Mouse (Mus musculus) retina, postnatal 7 days (tissue): Measurements from ENCODE around the gene Ralb.

Experiments used
- DNase-seq: peaks from one replicate; pipeline ENCODE4 v3.0.0-alpha.2; 2012; ENCODE audit warnings: low read depth, low spot score

Ralb gene

DNA sequence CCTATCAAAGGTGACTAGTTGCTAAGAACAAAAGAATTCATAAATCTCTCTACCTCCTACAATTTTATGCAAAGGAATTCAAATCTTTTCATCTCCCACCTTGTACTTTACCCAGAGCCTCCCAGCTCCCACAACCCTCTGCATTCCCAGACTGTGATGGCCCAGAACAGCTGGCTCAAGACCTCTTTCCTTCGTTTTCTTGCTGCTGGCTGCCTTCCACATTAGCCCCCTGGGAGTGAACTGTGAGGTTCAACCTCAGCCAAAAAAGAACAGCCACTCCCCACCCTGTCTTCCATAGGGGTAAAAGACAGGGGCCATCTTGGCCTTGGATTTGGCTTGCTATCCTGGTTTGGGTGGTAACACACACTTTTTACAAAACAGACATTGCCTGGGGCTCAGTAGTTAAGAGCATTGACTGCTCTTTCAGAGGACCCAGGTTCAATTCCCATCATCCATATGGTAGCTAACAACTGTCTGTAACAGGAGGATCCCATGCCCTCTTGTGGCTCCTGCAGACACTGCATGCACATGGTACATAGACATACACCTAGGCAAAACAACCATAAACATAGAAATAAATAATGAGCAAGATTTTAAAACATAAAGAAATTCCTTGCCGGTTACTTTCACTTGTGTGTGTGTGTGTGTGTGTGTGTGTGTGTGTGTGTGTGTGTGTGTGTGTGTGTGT lies 10.4 kb downstream of the Ralb start:
- DNase-seq = no peak

DNA sequence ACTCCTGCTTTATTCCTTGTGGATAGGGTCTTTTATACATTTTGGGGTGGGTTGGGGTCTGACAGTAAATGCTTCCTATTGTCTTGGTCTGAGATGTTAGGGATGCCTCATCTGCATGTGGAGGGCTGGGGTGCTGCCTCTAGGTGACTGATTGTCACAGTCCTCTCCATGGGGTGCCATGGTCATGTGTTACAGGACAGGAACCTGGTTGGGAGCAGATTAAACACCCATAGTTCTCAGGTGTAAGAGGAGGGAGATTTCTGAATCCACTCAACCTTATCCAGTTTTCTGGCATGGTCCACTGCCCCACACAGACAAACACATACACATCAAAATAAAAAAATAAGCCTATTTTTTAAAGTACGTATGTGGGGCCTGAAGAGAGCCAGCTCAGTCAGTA lies 12.1 kb downstream of the Ralb start:
- DNase-seq = no peak

DNA sequence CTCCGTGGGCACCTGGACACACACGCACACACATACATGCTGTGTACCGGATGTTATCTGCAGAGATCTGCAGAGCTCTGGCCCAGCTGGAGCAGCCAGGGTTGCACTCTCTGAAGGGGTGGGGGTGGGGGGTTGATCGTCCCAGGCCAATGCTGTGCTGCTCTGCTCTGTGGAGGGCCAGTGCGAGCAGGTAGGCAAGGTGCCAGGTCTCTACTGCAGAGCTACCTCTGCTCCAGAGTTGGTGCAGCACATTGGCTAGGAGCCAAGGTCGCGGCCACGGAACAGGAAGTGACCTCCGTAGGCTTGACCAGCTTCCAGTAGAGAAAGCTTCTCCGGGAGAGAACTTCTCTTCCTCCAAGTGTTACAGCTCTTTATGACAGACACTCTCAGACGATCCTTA lies 12.5 kb downstream of the Ralb start:
- DNase-seq = no peak

DNA sequence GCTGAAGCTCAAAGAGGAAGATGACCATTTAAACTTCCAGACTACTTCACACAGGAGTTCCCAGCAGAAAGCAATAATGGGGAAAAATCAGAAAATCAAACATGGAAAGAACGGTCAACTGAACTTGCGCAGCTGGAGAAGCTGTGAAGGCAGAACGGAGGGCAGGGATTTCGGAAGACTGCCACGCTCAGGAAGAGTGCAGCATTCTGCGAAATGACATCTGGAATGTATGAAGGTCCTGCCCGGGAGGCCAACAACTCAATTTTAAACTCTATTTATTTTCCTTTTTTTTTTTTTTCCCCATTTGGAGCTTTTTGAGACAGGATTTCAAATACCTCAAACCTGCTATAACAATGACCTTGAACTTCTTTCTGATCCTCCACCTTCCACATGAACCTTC lies 13.8 kb downstream of the Ralb start:
- no peak for DNase-seq

- DNase-seq = no peak
These were observed 16.5 kb downstream of the Ralb start for GRCm38 (mm10) chr1:119487917-119488590.

- no peak for DNase-seq
These were observed 18.8 kb downstream of the Ralb start for GRCm38 (mm10) chr1:119485825-119486224.

DNA sequence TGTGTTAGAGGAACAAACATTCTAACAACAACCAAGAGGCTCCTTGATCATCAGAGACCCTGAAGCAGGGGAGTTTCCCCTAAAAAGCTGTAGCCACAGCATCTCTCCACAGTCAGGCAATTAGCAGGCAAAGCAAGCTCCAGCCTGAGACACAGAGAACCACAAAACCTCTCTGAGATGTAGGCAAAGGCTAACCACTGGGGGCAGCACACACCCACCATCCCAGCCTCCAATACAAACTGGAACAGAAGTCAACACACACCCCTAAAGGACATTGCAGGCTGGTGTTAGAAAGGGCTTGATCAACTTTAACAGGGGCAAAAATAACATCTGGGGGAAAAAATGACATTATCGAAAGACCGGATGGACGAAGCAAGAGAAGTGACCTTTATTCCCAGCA lies 20.1 kb downstream of the Ralb start:
- DNase-seq = peak; percentile 20

- DNase-seq = no peak
These were observed 21.7 kb downstream of the Ralb start for GRCm38 (mm10) chr1:119482891-119483290.

DNA sequence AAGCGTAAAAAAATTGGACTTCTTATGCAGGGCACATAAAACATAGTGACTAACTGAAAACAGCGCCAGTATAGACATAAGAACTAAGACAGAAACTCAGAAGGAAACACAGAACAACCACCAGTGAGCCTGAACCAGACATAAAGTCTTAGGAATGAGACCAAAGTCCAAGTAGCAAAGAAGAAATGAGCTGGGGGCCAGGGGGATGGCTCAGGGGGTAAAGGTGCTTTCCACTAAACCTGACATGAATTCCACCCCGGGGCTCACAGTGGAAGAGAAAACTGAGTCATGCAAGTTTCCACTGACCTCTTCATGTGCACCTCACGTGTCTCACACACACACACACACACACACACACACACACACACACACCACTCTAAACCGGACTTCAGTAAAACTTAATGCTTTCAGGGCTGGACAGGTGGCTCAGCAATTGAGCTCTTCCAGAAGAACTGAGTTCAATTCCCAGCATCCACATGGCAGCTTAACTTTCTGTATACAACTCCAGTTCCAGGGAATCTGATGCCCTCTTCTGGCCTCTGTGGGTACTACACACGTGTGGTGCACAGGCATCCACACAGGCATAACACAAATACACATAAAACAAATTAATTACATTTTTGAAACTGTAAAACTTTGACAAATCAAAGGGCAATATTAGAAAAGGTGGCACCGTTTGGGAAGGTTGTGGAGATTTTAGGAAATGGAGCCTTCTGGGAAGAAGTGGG lies 23.2 kb downstream of the Ralb start:
- DNase-seq = no peak

DNA sequence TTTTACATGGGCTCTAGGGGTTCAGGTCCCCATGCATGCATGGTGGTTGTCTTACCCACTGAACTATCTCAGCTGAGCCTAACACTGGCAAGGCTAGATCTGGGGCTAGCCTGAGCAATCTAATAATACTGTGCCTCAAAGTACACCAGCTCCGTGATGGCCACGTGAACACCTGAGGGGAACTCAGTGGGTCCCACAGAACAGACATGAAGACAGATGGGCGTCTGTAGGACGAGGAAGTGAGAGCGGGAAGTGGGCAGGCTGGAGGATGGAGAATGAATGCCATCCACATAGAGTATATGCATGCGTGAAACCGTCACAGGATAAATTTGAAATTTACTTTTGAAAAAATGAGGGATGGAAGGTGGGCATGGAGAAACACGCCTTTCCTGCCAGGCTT lies 23.9 kb downstream of the Ralb start:
- DNase-seq = no peak

- no peak for DNase-seq
These were observed 25.0 kb downstream of the Ralb start for GRCm38 (mm10) chr1:119479641-119480040.

- DNase-seq = no peak
These were observed 27.7 kb downstream of the Ralb start for GRCm38 (mm10) chr1:119476905-119477353.

DNA sequence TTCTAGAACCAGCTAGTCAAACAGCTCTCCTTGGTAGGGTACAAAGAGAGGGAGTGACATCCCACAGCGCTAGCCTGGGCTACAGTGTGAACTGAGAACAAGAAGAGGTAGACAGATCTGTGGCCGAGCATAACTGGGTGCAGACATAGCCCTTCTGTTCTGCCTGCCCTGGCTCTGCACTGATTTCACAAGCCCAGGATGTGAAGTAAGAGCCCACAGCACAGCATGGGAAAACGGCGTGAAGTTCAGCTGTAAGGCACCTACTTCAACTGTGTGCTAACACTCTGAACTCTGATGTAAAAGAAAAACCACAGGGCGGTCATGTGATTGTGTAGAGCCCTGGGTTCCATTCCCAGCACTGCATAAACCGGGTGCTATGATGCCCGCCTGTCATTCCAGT lies 29.9 kb downstream of the Ralb start:
- no peak for DNase-seq

DNA sequence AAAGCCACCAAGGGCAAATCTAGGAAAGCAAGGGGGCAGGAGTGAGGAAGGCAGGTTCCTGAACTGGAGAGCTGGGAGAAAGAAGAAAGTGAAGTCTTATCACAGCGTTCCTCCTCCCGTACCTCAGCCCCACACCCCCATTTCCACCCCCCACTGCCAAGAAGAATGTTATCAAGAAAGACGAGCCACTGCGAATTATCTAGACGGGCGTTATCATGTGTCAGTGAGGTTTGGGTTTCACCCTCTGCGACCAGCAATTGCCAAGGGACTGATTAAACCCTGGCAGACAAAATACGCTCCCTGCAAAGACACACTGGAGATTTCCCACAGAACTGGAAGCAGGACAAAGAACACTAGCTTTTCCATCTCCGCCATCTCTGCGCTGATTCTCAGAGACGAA lies 31.9 kb downstream of the Ralb start:
- DNase-seq = no peak

GRCm38 (mm10) chr1:119471793-119472396 lies 32.7 kb downstream of the Ralb start:
- DNase-seq = no peak

DNA sequence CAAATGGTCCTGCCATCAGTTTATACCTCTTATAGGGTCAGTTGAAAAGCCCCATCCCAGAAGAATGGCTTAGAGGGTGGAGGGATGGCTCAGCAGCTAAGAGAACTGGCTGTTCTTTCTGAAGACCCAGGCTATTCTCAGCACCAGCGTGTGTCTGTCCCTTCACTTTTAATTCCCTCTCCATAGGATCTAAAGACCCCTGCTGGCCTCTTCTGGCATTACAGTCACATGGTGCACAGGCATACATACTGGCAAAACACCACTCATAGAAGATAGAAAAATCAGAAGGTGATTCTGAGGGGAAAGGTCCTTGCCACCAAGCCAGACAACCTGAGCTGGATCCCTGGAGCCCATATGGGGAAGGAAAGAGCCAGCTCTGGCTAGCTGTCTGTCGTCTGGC lies 41.2 kb downstream of the Ralb start:
- peak; percentile 58 for DNase-seq

DNA sequence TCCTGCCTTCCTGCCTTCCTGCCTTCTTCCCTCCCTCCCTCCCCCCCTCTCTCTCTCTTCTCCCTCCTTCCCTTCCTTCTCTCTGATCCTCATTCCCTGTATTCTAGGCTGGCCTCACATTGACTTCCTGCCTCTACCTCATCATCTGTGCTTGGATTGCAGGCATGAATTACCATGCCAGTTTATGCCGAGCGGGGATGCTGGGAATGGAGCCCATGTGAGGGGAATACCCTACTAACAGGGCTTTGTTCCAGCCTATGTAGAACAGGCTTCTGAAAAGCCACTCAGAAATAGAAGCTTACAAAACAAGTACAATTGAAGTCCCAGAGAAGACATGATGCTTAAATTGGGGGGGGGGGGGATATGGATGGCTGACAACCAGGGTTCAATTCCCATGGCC lies 44.5 kb downstream of the Ralb start:
- DNase-seq = no peak

DNA sequence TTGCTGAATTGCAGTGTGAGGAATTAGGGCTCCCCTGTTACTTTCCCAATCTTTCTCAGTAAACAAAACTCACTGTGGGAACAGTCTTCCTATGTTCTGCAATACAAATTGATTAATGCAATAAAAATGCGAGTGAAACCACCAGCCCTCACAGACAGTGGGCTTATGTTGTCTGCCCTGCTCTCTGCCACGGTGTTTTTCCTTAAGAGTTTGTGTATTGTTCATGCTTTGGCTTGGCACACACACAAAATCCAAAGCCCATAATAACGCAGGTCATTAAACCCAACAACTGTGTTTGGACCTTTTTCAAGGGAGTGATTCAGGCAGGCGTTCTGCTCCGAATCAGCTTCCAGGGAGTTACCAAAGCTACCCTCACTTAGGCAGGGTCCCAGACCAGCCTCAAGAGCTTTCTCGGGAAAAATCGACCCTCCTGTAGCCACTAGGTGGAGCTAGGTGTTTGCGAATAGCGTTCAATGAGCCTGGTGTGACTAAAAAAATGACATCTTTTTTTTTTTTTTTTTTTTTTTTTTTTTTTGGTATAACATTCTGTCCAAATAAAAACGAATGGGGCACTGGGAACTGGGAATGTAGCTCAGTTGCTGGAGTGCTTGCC lies 46.5 kb downstream of the Ralb start:
- peak; percentile 52 for DNase-seq

- no peak for DNase-seq
These were observed 47.1 kb downstream of the Ralb start for GRCm38 (mm10) chr1:119457528-119457855.

DNA sequence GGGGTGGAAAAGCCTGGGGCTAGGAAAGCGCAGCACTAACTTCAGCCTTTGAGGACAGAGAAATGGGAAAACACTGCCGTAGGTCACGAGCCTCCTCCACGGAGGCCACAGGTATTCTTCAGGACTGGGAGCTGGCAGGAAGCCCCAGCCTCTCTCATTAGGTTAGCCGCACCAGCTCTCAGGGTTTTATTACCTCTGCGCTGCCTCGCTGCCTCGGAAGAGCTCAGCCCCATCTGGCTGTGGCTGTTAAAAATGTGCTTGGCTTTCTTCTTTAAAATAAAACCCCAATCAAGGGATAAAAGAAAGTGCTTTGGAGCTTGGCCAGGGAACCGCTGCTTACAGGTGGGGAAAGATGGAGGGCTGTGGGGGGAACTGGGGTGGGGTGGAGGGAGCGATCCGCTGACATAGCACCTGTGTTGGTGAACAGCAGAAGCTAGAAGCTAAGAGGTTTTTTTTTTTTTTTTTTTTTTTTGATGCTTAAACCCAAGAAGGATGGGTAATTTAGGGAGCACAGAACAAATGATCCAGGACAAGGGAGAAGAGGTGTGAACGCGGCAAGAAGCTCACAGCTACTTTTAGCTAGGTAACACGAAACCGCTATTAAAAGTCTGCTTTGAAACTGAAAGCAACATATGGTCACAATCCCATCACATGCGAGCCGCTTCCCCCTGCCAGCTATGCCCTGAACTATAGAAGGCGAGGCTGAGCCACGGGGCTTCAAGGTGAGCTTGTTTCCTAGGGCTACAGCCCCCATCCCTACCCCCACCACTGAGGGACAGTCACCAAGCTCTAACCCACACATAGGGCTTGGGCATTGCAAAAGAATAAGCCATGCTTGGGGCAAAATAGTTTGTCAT lies 47.7 kb downstream of the Ralb start:
- no peak for DNase-seq

- no peak for DNase-seq
These were observed 50.9 kb downstream of the Ralb start for GRCm38 (mm10) chr1:119453731-119454130.
